Mouse (Mus musculus): ENCODE measurements at regions not wholly inside any gene's neighbourhood (a gene's known extent, or its start where the extent isn't known, plus 50 kb on each side); places are given as distances from the start of the nearest gene placed in this dataset.

DNA sequence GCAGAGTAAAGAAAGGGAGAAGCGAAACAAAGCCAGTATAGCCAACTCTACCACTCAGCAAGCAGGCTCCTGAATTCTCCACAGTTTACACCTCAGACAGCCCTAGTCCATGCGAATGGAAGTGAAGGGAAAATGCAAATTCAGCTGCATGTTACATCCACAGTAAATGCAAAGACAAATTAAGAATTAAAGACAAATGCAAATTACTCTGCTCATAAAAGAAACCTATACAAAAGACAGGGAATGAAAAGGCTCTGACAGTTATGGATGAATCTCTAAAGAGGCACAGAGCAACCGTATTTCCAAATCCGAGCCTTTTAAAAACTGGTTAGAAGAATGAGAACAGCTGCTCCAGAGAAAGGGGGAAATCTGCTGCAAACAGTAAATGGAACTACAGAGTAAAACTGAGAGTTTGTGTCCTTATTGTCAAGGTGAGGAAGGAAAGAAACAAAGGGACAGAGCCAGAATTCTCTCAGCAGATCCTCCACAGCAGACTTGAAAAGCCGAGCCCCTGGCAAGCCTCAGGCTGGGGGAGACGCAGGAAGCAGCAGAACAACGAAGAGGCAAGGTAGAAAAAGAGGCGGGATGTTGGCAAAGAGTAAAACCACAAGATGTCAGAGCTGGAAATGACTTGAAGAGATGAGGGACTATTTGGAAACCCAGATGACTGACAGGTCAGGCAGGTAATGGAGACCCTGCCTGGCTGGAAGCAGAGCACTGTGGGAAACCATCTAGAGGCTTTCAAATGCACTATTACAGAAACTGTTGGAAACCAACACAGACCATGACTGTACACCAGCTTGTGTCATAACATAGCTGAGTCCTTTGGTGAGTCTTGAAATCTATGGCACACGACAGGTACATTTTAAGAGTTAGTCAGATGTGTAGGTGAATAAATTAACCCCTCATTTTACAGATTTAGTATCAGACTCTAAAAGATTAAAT, 184.5 kb upstream of the Acvr2a start:
- no peak for DNase-seq

GRCm38 (mm10) chr2:48634456-48635174, 179.3 kb upstream of the Acvr2a start:
- peak; percentile 60 for DNase-seq

DNA sequence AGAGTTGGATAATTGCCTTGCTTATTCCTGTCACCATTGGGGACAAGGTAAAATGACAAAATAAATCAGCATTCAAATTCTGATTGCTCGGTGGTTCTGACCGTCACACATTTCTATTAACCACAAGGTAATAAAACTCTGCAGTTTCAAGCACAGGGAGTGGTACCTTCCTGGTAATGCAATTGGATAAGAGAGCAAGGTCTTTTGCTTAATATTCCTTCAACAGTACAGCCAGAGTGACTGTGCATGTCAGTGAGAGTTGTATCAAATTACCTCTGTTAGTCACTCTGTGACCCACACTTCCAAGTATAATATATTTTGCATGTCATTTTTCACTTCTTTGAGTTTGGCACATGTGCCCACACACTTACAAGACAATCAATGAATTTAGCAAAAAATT, 177.8 kb upstream of the Acvr2a start:
- DNase-seq, result no peak

- DNase-seq, result no peak
Observed at GRCm38 (mm10) chr2:48644114-48644513, 169.8 kb upstream of the Acvr2a start.

DNA sequence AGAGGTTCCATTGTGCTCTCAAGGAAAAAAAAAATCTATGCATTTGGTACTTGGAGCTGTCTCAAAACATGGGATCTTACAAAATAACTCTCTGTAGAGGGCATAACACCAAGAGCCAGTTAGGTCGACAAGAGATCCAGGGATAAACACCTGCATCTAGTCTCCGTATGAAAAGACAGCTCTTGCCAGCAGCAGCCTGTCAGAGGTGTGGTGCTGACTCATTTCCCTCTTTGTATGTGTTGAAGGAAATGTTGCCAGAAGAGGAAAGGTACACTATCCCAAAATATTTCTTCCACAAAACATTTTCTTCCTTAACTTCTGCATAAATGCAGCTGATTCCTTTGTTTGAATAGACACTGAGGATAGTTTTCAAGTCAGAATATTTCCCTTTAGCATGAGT, 163.6 kb upstream of the Acvr2a start:
- DNase-seq, result no peak

GRCm38 (mm10) chr2:48661222-48661621, 152.7 kb upstream of the Acvr2a start:
- no peak for DNase-seq

- no peak for DNase-seq
Observed at GRCm38 (mm10) chr2:48665103-48665502, 148.8 kb upstream of the Acvr2a start.

GRCm38 (mm10) chr2:48689098-48689497, 124.8 kb upstream of the Acvr2a start:
- no peak for DNase-seq

DNA sequence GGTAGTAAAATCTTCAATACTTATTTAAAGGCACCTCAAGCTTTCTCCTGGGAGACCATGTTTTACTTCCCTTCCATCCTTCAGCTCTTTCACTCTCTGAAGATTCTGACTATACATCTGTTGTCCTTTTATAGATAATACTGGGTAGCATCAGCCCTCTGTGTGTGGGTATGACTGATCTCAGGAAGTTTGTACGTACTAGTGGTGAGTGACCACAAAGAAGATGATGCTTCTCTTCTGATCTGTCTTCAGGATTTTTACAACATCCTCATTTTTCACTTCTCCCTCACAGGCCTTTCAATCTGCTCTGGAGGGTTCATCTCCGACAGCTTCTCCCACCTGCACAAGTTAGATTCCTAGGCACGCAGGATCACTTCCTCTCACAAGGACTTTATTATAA, 119.4 kb upstream of the Acvr2a start:
- DNase-seq, result no peak

- DNase-seq, result no peak
Observed at GRCm38 (mm10) chr2:48700886-48701285, 113.0 kb upstream of the Acvr2a start.

GRCm38 (mm10) chr2:48705103-48705804, 108.7 kb upstream of the Acvr2a start:
- DNase-seq, result peak; percentile 35

DNA sequence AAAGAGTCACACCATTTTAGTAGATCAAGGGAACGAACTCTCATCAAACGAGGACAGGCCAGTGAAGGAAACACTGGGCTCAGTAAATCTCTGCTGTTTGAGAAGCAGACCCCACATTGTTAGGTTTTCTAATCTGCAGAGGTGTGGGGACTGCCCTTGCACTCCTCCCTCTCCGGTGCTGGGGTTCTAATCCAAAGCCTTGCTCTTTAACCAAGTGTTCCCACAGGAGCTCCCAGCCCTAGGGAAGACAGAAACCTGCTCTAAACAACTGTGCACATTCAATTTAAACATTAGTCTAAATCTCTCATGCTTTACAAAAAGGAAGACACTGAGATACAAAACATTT, 108.1 kb upstream of the Acvr2a start:
- DNase-seq, result no peak

- no peak for DNase-seq
Observed at GRCm38 (mm10) chr2:48706188-48706587, 107.7 kb upstream of the Acvr2a start.

GRCm38 (mm10) chr2:48716206-48716605, 97.7 kb upstream of the Acvr2a start:
- DNase-seq, result no peak

GRCm38 (mm10) chr2:48717770-48718169, 96.1 kb upstream of the Acvr2a start:
- no peak for DNase-seq

DNA sequence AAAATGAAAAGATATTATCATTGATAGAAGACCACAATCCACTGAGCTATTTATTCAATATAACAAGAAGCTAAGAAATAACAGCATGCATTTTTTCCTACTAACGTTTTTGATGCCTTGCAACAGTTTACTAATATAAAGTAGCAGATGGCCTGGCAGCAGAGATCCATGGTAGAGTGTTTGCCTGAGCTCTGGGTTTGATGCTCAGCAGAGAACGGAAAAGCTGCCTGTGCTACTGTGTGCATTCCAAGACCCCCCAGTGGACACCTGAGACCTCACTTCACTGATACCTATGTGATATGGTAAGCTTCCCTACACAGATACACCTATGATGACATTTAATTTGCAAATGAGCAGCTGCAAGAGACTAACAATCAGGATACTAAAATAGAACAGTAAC, 95.6 kb upstream of the Acvr2a start:
- DNase-seq, result no peak

DNA sequence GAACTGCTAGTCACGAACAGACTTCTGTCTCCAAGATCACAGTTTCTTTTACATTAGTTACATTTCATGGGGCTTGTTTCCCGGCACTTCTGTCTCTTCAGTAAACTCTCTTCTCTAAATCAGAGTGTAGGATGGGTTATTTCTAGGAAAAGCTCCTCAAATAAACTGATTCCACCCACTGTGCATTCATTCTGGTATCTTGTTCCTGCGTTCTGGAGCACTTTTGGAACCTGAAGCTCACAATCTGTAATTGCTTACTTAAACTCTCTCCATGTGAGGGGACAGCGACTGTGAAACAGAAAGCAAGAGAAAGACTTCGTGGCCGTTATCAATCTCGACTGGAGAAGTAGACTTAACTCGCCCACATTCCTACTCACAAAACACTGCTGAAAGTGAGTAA, 83.1 kb upstream of the Acvr2a start:
- DNase-seq, result no peak

DNA sequence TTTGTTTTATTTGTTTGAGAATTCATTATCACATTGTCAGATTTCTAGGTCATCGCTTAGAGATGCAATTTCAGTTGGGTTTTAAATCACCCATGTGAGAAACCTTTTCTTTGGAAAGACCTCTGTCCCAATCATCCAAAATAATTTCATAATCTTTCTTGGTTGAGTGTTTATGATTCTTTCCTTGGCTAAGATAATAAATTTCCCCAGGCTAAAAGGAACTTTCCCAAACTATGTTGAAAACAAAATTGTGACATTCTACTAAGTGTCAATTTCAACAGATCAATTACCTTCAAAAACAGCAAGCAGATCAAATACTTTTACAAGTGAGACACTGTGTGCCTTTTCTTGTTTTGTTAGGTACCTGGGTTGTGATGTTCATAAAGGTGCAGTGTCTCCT, 80.0 kb upstream of the Acvr2a start:
- no peak for DNase-seq

DNA sequence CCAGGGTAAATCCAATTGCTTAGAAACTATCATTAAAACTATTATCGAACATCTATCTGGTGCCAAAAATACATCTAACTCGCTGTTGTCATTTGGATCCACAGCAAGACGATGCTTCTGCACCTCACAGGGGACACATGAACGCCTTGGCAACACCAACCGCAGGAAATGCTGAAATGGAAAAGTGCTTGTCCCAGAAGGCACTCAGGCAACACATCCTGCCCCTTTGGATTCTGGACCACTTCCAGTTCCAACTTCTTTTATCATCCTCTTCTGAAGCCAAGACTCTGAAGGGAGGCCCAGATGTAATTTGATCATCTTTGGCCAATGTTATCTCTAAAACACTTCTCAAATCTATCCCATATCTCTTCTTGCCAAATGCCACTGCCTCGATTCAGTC, 79.4 kb upstream of the Acvr2a start:
- no peak for DNase-seq

DNA sequence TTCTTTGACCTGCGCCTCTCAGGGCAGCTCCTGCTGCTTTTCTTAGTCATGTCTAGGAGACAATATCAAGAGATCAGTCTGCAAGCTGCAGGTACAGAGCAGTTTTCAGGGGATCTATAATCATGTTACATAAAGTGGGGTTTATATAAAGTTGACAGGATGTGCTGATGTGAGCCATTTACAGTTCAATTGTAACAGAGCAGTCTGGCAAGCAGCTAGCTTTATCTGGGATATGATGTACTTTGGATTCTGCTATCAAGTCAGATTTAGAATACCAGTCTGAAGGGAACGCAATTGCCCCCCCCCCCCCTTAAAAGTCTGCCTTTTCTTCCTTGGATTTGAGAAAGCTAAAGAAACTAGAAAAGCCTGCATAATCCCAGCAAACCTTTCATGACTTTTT, 77.6 kb upstream of the Acvr2a start:
- DNase-seq, result no peak
